Mouse (Mus musculus): ENCODE results near the gene AC131692.1.

DNA sequence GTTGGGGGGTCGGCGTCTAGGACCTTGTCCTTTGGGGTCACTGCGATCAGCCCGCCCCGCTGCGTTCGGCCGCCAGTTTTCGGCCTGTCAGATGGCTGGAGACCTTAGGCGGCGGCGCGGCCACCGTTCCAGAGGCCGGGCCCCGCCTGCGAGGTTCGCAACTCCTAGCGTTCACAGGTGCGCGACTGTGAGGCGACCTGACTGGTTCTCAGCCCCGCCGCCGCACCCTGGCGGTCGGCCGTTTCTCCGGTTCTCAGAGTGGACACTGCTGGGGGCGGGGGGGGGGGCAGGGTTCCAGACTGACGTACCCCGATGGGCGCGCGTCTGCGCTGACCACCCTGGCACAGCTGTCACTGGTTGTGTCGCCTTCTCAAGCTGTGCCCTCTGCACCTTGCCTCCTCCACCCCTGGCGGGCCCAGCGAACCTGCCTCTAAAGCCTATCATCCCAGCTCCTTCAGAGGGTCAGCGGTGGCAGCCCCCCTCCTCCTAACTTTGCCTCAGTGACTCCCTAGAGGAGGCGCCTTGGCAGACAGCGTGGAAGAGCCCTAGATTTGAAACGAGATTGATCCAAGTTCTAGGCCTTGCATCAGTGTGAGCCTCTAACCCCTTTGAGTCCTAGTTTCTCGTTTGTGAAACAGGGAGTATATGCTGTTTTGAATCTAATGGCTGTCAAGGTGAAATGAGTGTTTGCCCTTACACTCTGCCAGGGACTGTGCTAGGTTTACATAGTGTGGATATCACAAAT lies 46.9 kb upstream of the AC131692.1 start:
- TF ChIP-seq CTCF (IDR thresholded peaks at IDR 0.05; ENCODE audit: low read depth) (peak; percentile 24; the same call in 1 of the 2 replicates), EP300 (optimal IDR thresholded peaks at IDR 0.05) (no peak)
